Mouse (Mus musculus): ENCODE measurements around the gene Mvp. TPM values are rescaled to one million over a fixed set of nuclear protein-coding genes. Genes with fewer than 3 reads are reported as not detected.

The Mvp gene
- total and polyA plus RNA-seq, 3 experiments = 19.8 to 20.6 TPM; not detected in 1

DNA sequence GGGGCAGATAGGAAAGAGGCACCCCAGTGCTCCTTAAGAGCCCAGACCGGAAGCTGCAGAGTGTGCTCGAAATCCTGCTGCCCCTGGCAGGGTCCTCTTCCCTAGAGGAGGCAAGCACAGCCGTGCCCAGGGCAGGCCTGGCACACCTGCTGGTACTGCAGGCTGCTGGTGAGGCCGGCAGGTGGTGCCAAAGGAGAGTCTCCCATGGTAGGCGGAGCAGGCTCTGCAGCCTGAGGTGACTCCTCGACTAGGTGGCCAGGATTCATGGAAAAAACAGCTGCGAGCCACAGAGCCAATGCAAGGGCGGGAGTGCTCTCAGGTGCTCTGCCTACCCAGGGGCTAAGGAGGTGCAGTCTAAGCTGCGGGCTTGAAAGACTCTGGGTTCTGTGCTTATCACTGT lies 28.1 kb downstream of the Mvp start:
- H3K4me1 ChIP-seq (ENCODE audit: control insufficient read depth in 1 of 2, insufficient read depth in 2 of 2, low read length in 2 of 2) = peaks cover 0 to 8% of the 10 kb centered on the region in 2 experiments; a peak in 2 of 4 replicates
- no peak overlapping the region for H3K27ac ChIP-seq (ENCODE audit: control insufficient read depth, low read depth, low read length)
- no peaks in the 10 kb centered on the region for H3K27me3 ChIP-seq (ENCODE audit: control insufficient read depth in 1 of 2, insufficient read depth in 2 of 2, low read length in 2 of 2)
- peaks cover 0 to 5% of the 10 kb centered on the region in 2 experiments; a peak in 3 of 4 replicates for H3K36me3 ChIP-seq (ENCODE audit: control insufficient read depth in 1 of 2, insufficient read depth in 2 of 2, low read length in 2 of 2)
- TF ChIP-seq UBTF (IDR thresholded peaks at IDR 0.05; ENCODE audit: borderline replicate concordance, insufficient read depth, low read depth, low read length) (no peak), USF1 (IDR thresholded peaks at IDR 0.05; ENCODE audit: low read depth, low read length) (no peak), MXI1 (IDR thresholded peaks at IDR 0.05; ENCODE audit: low read depth, low read length) (no peak), MAZ (IDR thresholded peaks at IDR 0.05; ENCODE audit: low read depth, low read length) (no peak), SMC3 (IDR thresholded peaks at IDR 0.05; ENCODE audit: low read depth, low read length) (no peak), GATA1 (IDR thresholded peaks at IDR 0.05; ENCODE audit: low read depth, low read length) (no peak), ELF1 (IDR thresholded peaks at IDR 0.05; ENCODE audit: low read depth, low read length) (no peak), CTCF (IDR thresholded peaks at IDR 0.05 in 2 of 3, conservative IDR thresholded peaks at IDR 0.05 in 1 of 3; ENCODE audit: control insufficient read depth in 1 of 3, insufficient read depth in 1 of 3, low read depth in 2 of 3, low read length in 3 of 3, poor library complexity in 1 of 3, severe bottlenecking in 1 of 3) (no peak), JUND (IDR thresholded peaks at IDR 0.05; ENCODE audit: low read depth, low read length) (no peak), NELFE (IDR thresholded peaks at IDR 0.05; ENCODE audit: low read depth, low read length) (no peak), MYC (IDR thresholded peaks at IDR 0.05; ENCODE audit: low read depth, low read length) (no peak), MEF2A (IDR thresholded peaks at IDR 0.05; ENCODE audit: extremely low read depth, insufficient replicate concordance, low read depth, low read length, poor library complexity, severe bottlenecking) (no peak), MAFK (IDR thresholded peaks at IDR 0.05; ENCODE audit: borderline replicate concordance, low read depth, low read length) (no peak), EP300 (IDR thresholded peaks at IDR 0.05; ENCODE audit: low read depth in 1 of 2, low read length in 2 of 2) (no peak), ETS1 (IDR thresholded peaks at IDR 0.05; ENCODE audit: low read depth, low read length) (no peak)
- no peak overlapping the region for H3K4me3 ChIP-seq (ENCODE audit: control insufficient read depth in 1 of 2, insufficient read depth in 1 of 2, low read depth in 2 of 2, low read length in 2 of 2)
- H3K9me3 ChIP-seq (replicated peaks; ENCODE audit: insufficient read depth, low read length) = no peaks in the 10 kb centered on the region
- H3K79me2 ChIP-seq (ENCODE audit: control insufficient read depth, insufficient read depth, low read length, poor library complexity) = no peaks in the 10 kb centered on the region
- H3K9ac ChIP-seq (ENCODE audit: control insufficient read depth, low read depth, low read length, poor library complexity, severe bottlenecking) = no peak overlapping the region
- no peak for DNase-seq (ENCODE audit: low read depth, low spot score)

DNA sequence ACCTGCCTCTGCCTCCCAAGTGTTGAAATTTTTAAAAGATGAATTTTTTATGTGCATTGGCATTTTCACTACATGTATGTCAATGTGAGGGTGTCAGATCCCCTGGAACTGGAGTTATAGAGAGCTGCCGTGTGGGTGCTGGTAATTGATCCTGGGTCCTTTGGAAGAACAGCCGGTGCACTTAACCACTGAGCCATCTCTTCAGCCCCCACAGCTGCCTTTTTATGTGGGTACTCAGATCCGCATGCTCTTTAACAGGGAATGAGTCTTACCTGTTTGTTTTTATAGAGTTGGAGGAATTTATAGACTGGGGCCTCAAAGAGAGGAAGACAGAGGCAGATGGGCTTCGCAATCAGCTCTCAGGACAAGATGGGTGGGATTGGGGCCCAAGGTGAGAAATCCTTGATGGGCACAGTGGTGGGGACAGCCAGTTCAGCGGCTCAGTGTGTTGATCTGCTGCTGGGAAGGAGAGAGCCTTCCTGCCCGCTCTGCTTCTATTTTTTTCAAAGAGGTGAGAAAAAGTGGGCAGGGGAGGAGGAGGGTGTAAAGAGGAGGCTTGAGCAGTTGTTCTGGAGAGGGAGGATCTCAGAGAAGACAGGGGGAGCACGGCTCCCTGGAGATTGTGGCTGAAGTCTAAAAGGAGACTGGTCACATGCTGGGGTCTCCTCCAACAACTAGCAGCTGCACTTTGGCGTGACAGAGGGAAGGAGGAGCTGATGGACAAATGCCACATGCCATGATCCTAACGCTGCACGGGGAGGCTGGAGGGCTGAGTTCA lies 29.6 kb downstream of the Mvp start:
- peaks cover 0 to 11% of the 10 kb centered on the region in 2 experiments; a peak in 2 of 4 replicates for H3K4me1 ChIP-seq (ENCODE audit: control insufficient read depth in 1 of 2, insufficient read depth in 2 of 2, low read length in 2 of 2)
- TF ChIP-seq RAD21 (IDR thresholded peaks at IDR 0.05; ENCODE audit: low read depth, low read length) (no peak), UBTF (IDR thresholded peaks at IDR 0.05; ENCODE audit: borderline replicate concordance, insufficient read depth, low read depth, low read length) (no peak), E2F4 (IDR thresholded peaks at IDR 0.05; ENCODE audit: borderline replicate concordance, low read depth, low read length) (no peak), ZC3H11A (IDR thresholded peaks at IDR 0.05; ENCODE audit: low read depth, low read length) (no peak), GABPA (IDR thresholded peaks at IDR 0.05; ENCODE audit: low read depth, low read length) (no peak), HCFC1 (IDR thresholded peaks at IDR 0.05; ENCODE audit: low read depth, low read length) (no peak), MEF2A (IDR thresholded peaks at IDR 0.05; ENCODE audit: extremely low read depth, insufficient replicate concordance, low read depth, low read length, poor library complexity, severe bottlenecking) (no peak), TBP (IDR thresholded peaks at IDR 0.05; ENCODE audit: low read depth, low read length) (no peak), MAX (IDR thresholded peaks at IDR 0.05; ENCODE audit: low read length) (no peak), NRF1 (IDR thresholded peaks at IDR 0.05; ENCODE audit: insufficient read depth, low read depth, low read length, poor library complexity, severe bottlenecking) (no peak), ZKSCAN1 (IDR thresholded peaks at IDR 0.05; ENCODE audit: low read depth, low read length) (no peak), CTCF (IDR thresholded peaks at IDR 0.05 in 2 of 3, conservative IDR thresholded peaks at IDR 0.05 in 1 of 3; ENCODE audit: control insufficient read depth in 1 of 3, insufficient read depth in 1 of 3, low read depth in 2 of 3, low read length in 3 of 3, poor library complexity in 1 of 3, severe bottlenecking in 1 of 3) (no peak), POLR2A (IDR thresholded peaks at IDR 0.05; ENCODE audit: control insufficient read depth in 1 of 2, insufficient read depth in 1 of 2, low read depth in 1 of 2, low read length in 2 of 2, poor library complexity in 1 of 2) (no peak), CHD2 (IDR thresholded peaks at IDR 0.05; ENCODE audit: low read length) (no peak), MAZ (IDR thresholded peaks at IDR 0.05; ENCODE audit: low read depth, low read length) (no peak), JUND (IDR thresholded peaks at IDR 0.05; ENCODE audit: low read depth, low read length) (no peak), MYB (IDR thresholded peaks at IDR 0.05; ENCODE audit: low read depth, low read length) (no peak)
- no peak overlapping the region for H3K4me3 ChIP-seq (ENCODE audit: control insufficient read depth in 1 of 2, insufficient read depth in 1 of 2, low read depth in 2 of 2, low read length in 2 of 2)
- H3K9ac ChIP-seq (ENCODE audit: control insufficient read depth, low read depth, low read length, poor library complexity, severe bottlenecking) = no peak overlapping the region
- no peaks in the 10 kb centered on the region for H3K9me3 ChIP-seq (replicated peaks; ENCODE audit: insufficient read depth, low read length)
- no peak for DNase-seq (ENCODE audit: low read depth, low spot score)
- no peak overlapping the region for H3K27ac ChIP-seq (ENCODE audit: control insufficient read depth, low read depth, low read length)
- no peaks in the 10 kb centered on the region for H3K27me3 ChIP-seq (ENCODE audit: control insufficient read depth in 1 of 2, insufficient read depth in 2 of 2, low read length in 2 of 2)
- H3K36me3 ChIP-seq (ENCODE audit: control insufficient read depth in 1 of 2, insufficient read depth in 2 of 2, low read length in 2 of 2) = peaks cover 0 to 8% of the 10 kb centered on the region in 2 experiments; a peak in 2 of 4 replicates
- no peaks in the 10 kb centered on the region for H3K79me2 ChIP-seq (ENCODE audit: control insufficient read depth, insufficient read depth, low read length, poor library complexity)
